Mouse (Mus musculus): ENCODE data around the gene Srp9. TPM values are rescaled to one million over a fixed set of nuclear protein-coding genes. Genes with fewer than 3 reads are reported as not detected.

Gene Srp9
- 179 TPM for polyA plus RNA-seq (2017; shearing (Covaris generic))

GRCm38 (mm10) chr1:182124506-182124905, at the start of gene Srp9:
Gene Srp9, plus strand, starts transcription at chr1:182124737.

DNA sequence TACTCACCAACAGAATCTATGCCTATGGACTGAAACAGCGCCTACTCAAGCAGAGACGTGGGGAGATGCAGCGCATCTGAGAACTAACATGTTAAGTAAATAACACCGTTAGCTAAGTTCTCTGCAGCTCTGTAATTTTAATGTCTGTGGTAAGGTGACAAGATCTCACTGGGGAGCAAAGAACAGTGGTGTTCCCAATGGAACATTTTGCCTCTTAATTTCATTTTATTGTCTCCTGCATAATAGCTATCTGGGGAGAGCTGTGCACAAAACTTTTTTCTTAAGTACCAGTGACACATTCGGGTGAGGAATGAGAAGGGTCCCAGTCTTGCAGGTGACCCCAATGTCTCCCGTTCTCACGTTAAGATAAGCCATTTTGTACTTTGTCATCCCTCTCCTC, 39.8 kb downstream of the Srp9 start, which contains the start of gene Vmn1r1:
Gene Vmn1r1 (minus strand): TSS at position 101 of the 400 bp plus-strand sequence.

Other genes with a start within 250 kb of the Srp9 start
- 0.21 TPM for gene Enah, start 104.7 kb upstream of the Srp9 start, polyA plus RNA-seq (2017; shearing (Covaris generic))
- not detected for gene Vmn1r1, start 39.7 kb downstream of the Srp9 start, polyA plus RNA-seq (2017; shearing (Covaris generic))
- 104 TPM for gene Degs1, start 158.1 kb downstream of the Srp9 start, polyA plus RNA-seq (2017; shearing (Covaris generic))
- gene Fbxo28, start 216.9 kb downstream of the Srp9 start, polyA plus RNA-seq (2017; shearing (Covaris generic)) = 67.5 TPM

All from naive thymus-derived CD4-positive, alpha-beta T cell, adult 5 months (primary cell).